Mouse (Mus musculus): ENCODE results near the gene Ada.

Gene Ada

DNA sequence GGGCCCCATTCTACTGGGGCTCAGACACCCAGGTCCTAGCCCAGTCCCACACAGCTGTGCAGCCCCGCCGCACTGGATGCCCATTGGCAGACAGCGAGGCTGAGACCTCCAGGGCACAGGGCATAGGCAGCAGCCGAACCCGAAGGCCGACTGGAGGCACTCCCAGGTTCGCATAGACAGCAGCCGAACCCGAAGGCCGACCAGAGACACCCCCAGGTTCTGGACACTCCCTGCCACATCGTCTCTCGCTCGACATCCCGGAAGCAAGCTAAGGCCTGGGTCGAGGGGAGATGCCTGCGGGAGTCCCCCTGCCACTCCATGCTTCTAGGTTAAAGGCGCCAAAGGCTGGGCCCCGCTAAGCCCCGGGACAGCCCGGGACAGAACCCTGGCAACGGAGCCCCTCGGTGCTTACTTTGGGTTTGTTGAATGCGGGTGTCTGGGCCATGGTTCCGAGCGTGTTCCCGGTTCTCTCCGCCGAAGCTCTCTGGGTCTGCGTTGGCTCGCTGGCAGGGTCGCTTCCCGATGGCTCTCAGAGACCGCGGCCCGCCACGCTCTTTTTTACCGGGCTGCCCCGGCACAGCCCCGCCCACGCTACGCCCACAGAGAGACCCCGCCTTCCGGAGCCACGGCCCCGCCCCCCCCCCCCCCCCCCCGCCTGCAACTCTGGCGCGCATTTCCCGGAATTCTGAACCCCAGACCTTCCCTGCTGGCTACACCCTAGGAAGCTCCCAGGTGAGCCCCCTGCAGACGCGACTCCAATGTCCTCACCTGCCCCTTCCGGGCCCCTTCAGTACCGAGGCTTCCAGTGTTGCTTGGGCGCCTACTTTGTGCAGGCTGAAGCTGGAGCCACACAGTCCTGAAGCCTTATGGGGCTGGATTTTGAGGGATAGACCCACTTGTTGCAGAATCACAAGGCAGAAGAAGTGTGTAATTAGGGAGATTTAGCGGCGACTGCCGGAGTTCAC, at the start of gene Ada:
TSS of gene Ada (minus strand) at position 593 of the 965 bp plus-strand sequence.
- no peak for DNase-seq (ENCODE audit: low read depth)

DNA sequence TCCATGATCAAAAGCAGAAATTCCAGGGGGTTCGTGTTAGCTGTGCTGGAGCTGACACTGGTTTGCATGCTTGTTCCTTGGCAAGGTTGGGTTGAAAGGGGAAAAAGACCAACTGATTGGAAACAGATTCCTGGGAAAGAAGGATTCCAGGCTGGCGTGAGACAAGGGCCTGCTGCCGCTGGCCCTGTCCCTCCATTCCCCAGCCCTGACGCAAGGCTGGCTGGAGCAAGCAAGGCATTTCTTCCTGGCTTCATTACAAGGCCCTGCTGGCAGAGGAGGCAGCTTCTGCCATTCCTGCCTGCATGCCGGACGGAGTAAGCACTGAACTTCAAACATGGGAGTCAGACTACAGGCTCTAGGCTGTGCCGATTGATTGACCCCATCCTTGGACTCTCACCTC, 48.4 kb upstream of the Ada start:
- peak; percentile 100 for DNase-seq (ENCODE audit: low read depth)

DNA sequence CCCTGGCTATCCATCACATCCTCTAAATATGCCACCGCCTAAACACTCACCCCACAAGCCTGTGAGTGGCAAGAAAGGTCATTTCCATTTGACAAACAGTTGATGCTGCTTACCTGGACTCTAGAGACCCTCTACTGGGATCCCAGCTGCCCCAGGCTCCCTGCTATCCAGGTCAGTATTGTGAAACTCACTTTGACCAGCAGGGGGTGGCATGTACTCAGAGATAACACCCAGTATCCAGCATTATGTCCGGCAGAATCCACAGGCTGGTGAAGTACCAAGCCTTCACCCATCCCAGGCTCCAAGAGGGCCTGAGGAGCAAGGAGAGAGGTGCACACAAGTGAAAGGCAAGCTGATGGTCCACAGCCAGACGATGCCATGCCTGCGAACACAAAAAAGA, 38.4 kb upstream of the Ada start:
- DNase-seq (ENCODE audit: low read depth): no peak

DNA sequence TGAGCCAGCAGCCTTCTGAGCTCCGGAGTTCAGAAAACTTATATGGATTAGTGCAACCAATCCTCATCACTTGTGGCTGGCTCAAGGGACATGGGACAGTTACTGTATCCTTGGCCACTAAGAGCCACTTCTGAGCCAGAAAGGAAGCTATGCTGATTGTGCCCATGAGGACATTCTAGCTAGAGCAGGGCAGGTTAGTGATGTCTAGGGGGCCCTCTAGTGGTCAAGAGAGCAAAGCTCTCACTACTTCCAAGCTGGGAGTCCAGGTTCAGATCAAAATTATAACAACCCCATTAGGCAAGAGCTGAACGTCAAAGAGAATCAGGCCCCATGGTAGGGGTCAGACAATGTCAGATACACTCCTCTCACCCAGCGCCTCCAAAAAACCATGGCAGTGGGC, 37.7 kb upstream of the Ada start:
- no peak for DNase-seq (ENCODE audit: low read depth)

DNA sequence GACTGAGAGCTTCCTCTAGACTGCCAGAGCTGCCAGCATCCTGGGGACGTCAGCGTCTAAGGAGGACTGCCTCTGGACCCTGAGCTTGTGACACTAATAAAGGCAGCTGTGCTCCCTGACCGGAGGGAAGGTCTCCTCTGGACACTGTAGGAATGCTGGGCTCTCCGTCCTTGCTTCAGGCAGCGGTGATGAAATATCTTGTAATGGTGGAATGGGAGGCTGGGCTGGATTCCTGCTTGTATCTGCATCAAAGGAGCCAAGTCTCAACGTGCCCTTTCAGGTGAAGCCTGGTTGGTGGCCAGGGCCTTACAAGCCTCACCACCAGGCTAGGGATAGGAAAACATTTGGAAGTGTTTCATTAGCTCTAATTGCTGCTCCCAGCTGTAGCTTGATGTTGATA, 37.0 kb upstream of the Ada start:
- DNase-seq (ENCODE audit: low read depth): no peak

DNA sequence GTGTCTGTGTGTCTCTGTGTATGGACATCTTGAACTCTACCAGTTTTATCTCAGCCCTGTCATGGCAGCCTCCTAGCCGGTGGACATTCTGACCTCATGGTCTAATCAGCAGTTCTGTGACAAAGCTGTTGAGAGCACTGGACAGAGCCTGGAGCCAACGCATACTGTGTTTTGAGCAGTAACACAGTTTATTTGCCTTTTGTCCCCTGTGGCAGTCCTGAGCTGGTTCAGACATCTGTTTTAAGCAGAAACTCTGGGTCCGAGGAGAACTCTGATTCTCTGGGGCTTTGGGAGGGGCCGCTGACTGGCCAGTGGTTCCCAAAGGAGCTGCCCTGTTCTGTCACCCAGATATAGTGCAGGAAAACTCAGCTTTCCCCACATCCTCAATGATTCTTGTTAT, 33.9 kb upstream of the Ada start:
- DNase-seq (ENCODE audit: low read depth): no peak

DNA sequence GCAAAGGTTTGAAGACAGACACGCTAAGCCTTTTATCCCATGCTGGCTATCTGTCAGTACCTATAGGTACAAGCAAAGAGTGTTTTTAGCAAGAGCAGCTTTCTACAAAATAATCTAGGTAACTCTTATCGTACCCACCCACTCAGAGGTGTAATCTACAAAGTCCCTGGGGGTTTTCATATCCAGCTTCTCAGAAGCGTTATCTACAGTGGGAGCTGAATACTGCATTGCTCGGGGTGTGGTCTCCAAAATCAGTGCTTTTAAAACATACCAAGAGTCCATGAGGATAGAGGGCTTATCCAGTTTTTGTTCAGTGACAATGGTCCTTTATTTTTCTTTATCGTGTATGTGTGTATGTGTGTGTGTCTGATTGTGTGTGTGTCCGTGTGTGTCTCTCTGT, 33.3 kb upstream of the Ada start:
- DNase-seq (ENCODE audit: low read depth): no peak

DNA sequence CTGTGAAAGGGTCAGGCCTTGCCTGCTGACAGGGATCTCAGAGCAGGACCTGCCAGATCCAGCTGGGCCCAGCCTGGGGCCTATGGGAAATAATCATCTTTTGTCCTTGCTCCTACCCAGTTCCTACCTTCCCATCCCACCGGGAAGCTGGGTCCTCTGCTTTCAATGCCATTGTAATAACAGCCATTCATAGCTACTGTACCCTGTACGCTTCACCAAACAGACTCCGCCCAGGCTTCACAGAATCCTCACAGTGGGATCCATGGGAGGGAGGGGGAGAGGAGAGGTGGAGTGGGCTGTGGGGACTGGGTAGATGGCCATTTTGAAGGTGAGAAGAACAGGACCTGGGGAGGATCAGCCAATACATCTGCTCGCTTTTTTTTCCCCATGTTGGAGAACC, 28.9 kb upstream of the Ada start:
- DNase-seq (ENCODE audit: low read depth): no peak

DNA sequence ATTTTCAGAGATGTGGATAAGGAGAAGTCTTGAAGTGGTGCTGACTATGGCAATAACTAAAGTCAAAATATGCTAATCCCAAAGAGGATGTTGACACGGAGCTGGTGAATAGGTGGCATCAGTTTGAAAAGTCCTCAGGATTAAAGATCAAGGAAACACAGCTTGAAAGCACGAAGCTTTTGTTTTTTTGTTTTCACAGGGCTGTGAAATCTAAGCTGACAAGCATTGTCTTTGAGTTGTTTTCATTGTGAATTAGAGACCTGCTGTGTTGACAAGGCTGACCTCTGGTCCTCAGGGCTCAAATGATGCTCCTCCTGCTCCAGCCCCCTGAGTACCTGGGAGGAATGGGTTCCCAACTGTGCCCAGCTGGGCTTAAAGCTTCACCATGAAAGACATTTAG, 27.0 kb upstream of the Ada start:
- DNase-seq (ENCODE audit: low read depth): no peak

DNA sequence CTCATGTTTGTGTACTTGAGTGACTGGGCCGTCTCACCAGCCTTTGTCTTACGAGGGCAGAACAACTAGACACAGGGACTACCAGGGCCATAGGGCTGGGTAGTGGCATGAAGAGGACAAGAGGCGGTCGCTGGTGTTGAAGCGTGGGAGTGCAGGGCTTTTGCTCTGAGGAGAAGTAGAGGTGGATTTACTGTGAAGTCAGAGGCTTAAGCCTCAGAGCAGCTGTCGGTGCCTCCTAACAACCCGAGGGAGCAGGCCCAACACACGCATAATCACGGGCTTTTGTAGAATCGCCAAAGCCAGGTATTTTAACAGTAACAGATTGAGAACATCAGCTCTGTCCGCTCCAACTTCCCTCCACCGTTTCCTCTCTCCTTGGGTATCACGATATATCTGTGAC, 26.6 kb upstream of the Ada start:
- no peak for DNase-seq (ENCODE audit: low read depth)

DNA sequence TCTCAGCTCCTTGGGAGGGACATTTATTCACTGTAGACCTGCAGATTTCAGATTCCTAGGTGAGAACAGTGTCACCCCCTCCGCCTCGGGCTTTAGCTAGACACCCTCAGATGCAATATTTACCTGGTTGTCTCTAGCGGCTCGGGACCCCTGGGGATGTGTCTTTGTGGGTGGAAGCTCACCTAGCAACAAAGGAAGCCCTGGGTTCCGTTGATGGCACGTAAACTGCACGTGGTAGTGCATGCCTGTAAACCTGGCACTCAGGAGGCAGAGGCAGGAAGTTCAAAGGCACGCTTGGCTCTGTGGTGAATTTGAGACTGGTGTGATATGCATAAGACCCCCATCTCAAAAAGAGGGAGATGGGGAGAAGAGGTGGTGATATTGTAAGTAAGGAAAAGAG, 20.7 kb upstream of the Ada start:
- no peak for DNase-seq (ENCODE audit: low read depth)

DNA sequence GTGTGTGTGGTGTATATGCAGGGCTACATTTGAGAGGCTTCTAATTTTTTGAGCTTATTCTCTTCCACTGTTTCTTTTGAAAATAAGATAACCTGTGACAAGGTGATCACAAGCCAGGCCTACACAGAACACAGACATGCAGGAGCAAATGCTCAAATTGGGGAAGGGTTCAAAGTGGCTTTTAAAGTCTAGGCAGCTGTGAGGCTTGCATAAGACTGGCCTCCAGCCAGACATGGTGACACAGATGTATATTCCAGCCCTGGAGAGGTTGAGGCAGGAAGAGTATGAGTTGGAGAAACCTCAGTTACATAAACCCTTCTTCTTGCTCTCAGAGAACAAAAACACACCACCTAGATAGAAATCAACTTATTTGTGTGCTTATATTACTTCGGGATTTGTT, 16.9 kb upstream of the Ada start:
- no peak for DNase-seq (ENCODE audit: low read depth)

DNA sequence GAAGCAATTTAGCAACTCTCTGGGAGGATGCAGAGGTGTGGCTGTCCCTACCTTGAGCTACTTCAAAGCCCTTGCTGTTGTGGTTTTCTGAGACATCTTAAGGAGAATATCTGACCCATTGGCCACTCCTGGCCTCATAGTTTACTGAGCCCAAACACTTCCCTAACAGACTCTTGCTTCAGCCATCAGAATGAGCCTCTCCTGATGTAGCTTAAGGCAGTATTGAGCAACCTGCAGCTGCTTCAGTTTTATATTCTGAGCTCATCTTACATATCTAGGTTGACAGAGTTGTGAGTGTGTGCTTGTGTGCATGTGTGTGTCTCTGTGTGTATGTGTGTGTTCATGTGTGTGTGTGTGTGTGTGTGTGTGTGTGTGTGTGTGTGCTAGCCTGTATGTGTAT, 16.2 kb upstream of the Ada start:
- DNase-seq (ENCODE audit: low read depth): no peak

DNA sequence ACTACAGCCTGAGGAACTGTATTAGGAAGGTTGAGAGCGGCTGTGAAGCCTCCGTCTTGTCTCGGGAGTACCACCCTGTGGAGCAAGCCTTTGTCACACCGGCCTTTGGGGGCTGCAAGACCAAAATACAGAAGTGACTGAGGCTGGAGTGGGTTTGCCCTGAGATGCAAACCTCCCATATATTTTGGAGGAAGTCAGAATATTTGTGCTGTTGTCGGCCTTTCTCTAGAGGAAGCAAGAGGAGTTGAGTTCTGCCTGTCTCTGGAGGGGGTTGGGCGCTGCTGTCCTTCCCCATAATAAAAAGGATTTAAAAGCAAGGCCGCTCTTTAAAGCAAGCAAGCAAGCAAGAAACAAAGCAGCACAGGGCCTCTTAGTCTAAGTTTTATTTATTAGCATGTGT, 11.4 kb upstream of the Ada start:
- no peak for DNase-seq (ENCODE audit: low read depth)

DNA sequence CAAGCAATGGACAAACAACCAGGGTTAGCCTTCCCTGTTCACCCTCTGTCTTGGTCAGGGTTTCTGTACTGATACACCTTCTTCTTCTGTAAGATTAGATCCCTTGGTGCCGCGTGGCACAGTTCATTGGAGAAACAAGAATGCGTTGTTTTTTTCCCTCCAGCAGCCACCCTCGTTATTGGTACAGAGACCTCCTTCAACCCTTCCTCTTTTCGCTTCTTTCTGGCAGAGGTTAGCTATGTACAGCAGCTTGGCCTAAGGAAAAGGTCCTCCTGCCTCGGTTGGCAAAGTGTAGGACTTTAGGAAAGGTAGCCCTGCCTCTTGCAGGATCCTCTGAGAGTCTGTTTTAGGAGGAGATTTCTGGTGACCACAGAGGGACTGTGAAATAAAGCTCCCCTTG, 10.6 kb upstream of the Ada start:
- DNase-seq (ENCODE audit: low read depth): no peak

DNA sequence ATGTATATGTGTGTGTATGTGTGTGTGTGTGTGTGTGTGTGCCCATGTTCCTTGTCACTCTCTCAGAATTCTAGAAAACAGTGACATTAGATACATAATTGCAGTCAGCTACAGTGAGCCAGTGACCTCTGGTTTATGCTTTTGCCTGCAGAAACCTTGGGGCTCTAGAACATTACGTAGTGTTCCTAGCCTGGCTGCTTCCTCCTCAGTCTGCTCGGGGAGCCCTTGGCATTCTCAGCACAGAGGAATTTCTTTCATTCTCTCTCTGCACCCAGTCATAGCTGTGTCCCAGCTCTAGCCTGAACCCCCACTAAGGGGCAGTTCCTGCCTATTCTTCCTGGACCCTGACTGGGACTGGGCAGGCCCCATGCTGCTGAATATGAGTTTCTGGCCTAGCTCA, 8.1 kb upstream of the Ada start:
- no peak for DNase-seq (ENCODE audit: low read depth)

DNA sequence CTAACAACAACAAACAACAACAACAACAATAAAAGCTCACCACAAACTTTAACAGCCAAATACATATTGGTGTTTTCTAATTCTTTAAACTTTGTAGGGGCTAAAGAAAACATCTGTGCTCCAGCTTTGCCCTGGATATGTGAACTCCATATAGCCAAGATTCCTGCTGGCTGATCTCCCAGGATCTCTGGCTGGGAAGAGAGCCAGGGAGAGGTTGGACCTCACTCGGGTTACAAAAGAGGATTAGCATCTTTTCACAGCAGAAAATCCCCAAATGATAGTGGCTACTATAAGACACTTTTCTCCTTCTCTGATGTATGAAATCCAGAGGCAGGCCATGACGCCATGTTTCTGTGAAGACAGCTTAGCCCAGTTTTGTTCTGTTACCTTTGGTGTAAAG, 6.7 kb upstream of the Ada start:
- peak; percentile 81 for DNase-seq (ENCODE audit: low read depth)

DNA sequence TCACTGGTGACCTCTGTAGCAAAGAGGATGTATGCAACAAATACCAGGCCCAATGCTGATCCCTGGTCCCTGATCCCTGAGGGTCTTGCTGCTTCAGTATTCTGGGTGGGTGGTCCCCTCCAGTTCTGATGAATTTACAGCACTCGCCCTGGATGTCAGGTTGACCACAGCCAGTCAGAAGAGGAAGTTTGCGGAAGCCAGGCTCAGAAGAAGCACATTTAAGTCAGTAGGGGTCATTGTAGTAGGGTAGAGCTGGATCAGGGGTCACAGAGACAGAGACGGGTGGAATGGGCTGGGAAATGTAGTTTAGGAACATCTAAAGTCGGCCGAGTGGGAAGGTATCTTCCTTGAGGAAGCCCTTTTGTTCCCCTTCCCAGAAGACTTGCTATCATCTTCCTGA, 4.2 kb upstream of the Ada start:
- DNase-seq (ENCODE audit: low read depth): no peak

DNA sequence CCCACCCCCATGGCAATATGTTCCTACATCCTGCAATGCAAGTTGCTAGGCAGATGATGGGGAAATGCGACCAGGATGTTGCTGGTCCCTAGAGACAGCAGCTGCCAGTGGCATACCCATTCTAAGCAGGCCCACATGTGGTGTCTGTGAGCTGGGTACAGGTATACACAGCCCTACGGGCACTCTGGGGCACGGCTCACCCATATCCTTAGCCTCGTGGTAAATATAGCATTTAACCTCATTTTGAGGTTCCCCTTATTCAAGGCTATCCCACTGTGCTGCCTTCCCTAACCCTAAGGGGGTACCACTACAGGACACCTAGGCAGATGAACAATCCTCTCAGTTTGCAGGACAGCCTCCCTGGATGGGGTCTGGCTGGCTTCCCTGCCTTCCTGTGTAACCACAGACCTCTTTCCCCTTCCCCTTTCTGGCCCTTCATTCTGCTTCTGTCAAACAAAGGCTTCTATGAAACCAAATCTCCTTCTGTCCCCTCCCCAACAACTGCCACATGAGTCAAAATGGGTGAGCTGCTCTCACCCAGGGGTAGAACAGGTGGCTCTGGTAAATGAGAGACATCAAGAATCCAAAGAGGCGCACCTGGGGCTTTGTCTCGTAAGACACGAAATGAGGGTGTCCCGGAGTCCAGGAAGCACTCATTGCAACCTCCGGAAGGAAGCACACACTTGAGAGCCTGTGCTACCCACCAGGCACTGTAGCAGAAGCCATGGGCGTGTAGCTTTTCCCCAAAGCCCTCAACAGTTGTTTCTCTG, 5.1 kb downstream of the Ada start:
- DNase-seq (ENCODE audit: low read depth): no peak

DNA sequence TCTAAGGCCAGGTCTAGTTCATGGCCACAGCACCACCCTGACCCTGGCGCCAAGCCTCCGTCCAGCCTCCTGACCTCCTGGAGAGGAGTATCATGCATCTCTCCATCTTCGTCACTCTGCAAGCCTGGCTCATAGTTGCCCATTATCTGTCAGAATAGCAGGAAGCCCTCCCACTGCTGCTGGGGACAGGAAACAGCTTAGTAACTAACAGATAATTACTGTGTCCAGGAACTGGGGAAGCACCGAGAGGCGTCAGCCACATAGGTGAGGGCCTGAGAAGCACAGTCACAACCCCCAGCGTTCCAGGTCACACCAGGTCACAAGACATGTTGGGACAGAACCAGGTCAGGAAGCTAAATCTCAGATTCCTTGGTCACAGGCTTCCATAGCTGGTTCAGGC, 6.7 kb downstream of the Ada start:
- DNase-seq (ENCODE audit: low read depth): no peak

DNA sequence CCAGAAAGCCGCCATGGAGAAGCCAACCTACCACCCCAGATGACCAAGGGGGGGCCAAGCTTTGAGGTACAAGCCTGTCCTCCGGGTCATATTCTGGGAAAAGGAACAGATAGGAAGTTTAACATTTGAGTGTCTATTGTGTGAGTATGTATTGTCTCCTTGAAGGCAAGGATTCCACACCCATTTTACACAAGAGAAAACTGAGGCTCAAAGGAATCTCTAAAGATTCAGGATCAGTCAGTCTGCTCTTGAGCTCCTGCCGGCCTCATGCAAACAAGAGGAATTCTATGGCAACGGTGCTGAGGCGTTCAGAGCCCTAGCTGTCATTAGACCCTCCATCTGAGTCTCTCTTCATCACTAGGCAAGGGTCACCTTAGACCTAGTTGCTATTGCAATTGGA, 7.4 kb downstream of the Ada start:
- DNase-seq (ENCODE audit: low read depth): no peak

DNA sequence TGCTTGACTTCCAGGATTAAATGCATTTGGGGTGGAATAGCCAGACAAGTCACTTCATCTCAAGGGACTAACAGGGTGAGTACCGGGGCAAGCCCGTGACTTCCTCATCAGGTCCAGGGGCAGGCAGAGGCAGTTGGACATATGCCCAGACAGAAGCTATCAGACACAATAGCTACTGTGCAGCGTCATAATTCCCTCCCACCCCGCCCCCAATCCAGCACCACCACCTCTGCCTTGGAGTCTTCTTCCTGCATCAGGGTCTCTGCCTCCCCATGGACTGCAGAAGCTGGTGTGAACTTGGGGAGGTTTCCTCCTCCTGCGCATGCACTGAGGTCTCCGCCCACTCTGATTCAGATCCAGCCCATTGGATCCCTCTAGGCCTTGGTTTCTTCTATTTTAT, 14.1 kb downstream of the Ada start:
- DNase-seq (ENCODE audit: low read depth): no peak

DNA sequence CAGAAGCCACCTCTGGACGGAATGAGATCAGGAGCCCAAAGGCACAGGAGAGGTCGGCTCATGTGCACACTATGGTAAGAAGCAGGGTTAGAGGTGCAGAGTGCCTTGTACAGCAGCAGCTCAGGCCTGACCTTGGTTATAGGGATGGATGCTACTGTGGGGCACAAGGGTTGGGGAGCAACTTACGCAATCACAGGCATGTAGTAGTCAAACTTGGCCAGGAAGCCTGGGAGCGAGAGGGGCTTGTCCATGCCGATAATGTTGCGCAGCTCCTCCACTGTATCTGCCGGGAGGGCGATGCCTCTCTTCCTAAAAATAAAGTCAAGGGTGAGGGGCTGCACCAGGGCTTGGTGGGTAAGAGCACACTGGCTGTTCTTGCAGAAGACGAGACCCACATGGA, 14.9 kb downstream of the Ada start:
- DNase-seq (ENCODE audit: low read depth): no peak

DNA sequence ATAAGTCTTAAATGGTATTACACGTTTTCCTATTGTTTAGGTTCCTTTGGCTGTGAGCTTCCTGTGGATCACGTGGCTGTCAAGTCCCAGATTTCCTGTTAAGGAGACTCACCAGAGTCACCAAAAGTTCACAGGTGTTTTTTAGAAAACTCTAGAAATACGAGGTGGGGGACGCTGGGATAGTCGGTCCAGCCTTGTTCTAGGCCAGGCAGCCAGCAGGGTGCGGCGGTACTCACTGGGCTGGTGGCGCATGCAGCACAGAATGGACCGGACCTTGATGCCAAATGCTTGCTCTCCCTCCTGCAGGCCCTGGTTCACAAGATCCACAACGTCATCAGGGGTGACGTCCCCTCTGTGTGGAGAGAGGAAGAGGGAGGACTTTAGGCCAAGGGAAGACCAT, 18.0 kb downstream of the Ada start:
- no peak for DNase-seq (ENCODE audit: low read depth)
